ENCODE assay signal across 8 mouse cellular contexts in genomic region chr14:98167186-98168038, GRCm38 (mm10). TPM values are rescaled to one million over a fixed set of nuclear protein-coding genes. Genes with fewer than 3 reads are reported as not detected.
DNase-seq lines count a peak whose midpoint lies in the region; ATAC-seq and TF ChIP-seq lines count a peak whose summit lies in the region.

No protein-coding gene starts in this region.

- no peak overlapping the region for H3K27ac ChIP-seq in testis, adult 2 months (ENCODE audit: control insufficient read depth, insufficient read depth, low read depth, low read length)
- H3K27ac ChIP-seq in embryonic facial prominence, embryonic 11.5 days (replicated peaks; ENCODE audit: low read depth, low read length), result peak overlapping the region; percentile 84
- peak overlapping the region; percentile 74 for H3K27ac ChIP-seq in heart, embryonic 15.5 days
- H3K27ac ChIP-seq in small intestine, adult 2 months (ENCODE audit: insufficient read depth, low read depth, low read length), result peak overlapping the region; percentile 86

- TF ChIP-seq POLR2A in testis, adult 2 months (IDR thresholded peaks at IDR 0.05; ENCODE audit: control insufficient read depth, low read depth, low read length), result no peak
- TF ChIP-seq POLR2A in small intestine, adult 2 months (IDR thresholded peaks at IDR 0.05; ENCODE audit: low read depth, low read length), result no peak; the same call in 1 of the 2 replicates

- H3K4me2 ChIP-seq in embryonic facial prominence, embryonic 11.5 days (ENCODE audit: low read depth, low read length), result peak overlapping the region; percentile 79
- peak overlapping the region; percentile 90 for H3K4me2 ChIP-seq in heart, embryonic 15.5 days

- TF ChIP-seq CTCF in testis, adult 2 months (IDR thresholded peaks at IDR 0.05; ENCODE audit: control insufficient read depth, insufficient read depth, insufficient replicate concordance, low read depth, low read length), result no peak
- TF ChIP-seq CTCF in small intestine, adult 2 months (IDR thresholded peaks at IDR 0.05; ENCODE audit: extremely low read depth, insufficient read length, insufficient replicate concordance, low read depth, low read length), result no peak

- H3K4me1 ChIP-seq in testis, adult 2 months (ENCODE audit: control insufficient read depth, insufficient read depth, low read length), result peaks cover 3% of the 10 kb centered on the region
- no peaks in the 10 kb centered on the region for H3K4me1 ChIP-seq in embryonic facial prominence, embryonic 11.5 days (ENCODE audit: control insufficient read depth, insufficient read depth, low read length)
- peaks cover 5% of the 10 kb centered on the region; the same call in 1 of the 2 replicates for H3K4me1 ChIP-seq in heart, embryonic 15.5 days (replicated peaks)
- no peaks in the 10 kb centered on the region; the same call in 1 of the 2 replicates for H3K4me1 ChIP-seq in small intestine, adult 2 months (ENCODE audit: control insufficient read depth, insufficient read depth, insufficient read length, low read length)

- peak overlapping the region; percentile 75 for H3K4me3 ChIP-seq in testis, adult 2 months (ENCODE audit: control insufficient read depth, low read depth, low read length)
- peak overlapping the region; percentile 56 for H3K4me3 ChIP-seq in embryonic facial prominence, embryonic 11.5 days (ENCODE audit: low read depth, low read length)
- H3K4me3 ChIP-seq in heart, embryonic 15.5 days, result peak overlapping the region; percentile 88
- H3K4me3 ChIP-seq in small intestine, adult 2 months (ENCODE audit: low read depth, low read length), result peak overlapping the region; percentile 94

- H3K9me3 ChIP-seq in embryonic facial prominence, embryonic 11.5 days (replicated peaks; ENCODE audit: control insufficient read depth, low read length), result no peaks in the 10 kb centered on the region
- H3K9me3 ChIP-seq in heart, embryonic 15.5 days (replicated peaks), result no peaks in the 10 kb centered on the region

- no peaks in the 10 kb centered on the region for H3K27me3 ChIP-seq in testis, adult 2 months (ENCODE audit: control insufficient read depth, insufficient read depth, low read length)
- no peaks in the 10 kb centered on the region for H3K27me3 ChIP-seq in embryonic facial prominence, embryonic 11.5 days (ENCODE audit: control insufficient read depth, insufficient read depth, low read length)
- no peaks in the 10 kb centered on the region; the same call in 1 of the 2 replicates for H3K27me3 ChIP-seq in heart, embryonic 15.5 days
- H3K27me3 ChIP-seq in small intestine, adult 2 months (ENCODE audit: control insufficient read depth, insufficient read depth, low read length), result no peaks in the 10 kb centered on the region

- ATAC-seq in embryonic facial prominence, embryonic 11.5 days (replicated peaks; ENCODE audit: insufficient number of reproducible peaks, low FRiP score, low TSS enrichment, low read depth), result peak; percentile 72
- peak; percentile 68 for ATAC-seq in heart, embryonic 15.5 days (replicated peaks; ENCODE audit: insufficient number of reproducible peaks, insufficient read depth, low FRiP score, low read depth)

- under 1% methylated on average over 33 of the region's 33 CpGs for WGBS in embryonic facial prominence, embryonic 11.5 days
- WGBS in heart, embryonic 15.5 days, result 2% methylated on average over 33 of the region's 33 CpGs
- WGBS in small intestine, adult 2 months, result under 1% methylated on average over 33 of the region's 33 CpGs

- H3K9ac ChIP-seq in embryonic facial prominence, embryonic 11.5 days (replicated peaks; ENCODE audit: low read length), result peak overlapping the region; percentile 86
- peak overlapping the region; percentile 75 for H3K9ac ChIP-seq in heart, embryonic 15.5 days

- DNase-seq in testis, postnatal 14 days (ENCODE audit: low spot score), result no peak
- DNase-seq in embryonic facial prominence, embryonic 11.5 days (ENCODE audit: low spot score), result peak; percentile 69
- peak; percentile 85 for DNase-seq in kidney, postnatal 10 days
- DNase-seq in lung, postnatal 4 days, result peak; percentile 71 to 77
- DNase-seq in T-cell, adult 2 months (ENCODE audit: low spot score), result no peak

- H3K36me3 ChIP-seq in testis, adult 2 months (ENCODE audit: control insufficient read depth, insufficient read depth, low read length), result no peaks in the 10 kb centered on the region
- H3K36me3 ChIP-seq in embryonic facial prominence, embryonic 11.5 days (replicated peaks; ENCODE audit: control insufficient read depth, insufficient read depth, low read depth, low read length), result no peaks in the 10 kb centered on the region
- H3K36me3 ChIP-seq in heart, embryonic 15.5 days, result no peaks in the 10 kb centered on the region
- no peaks in the 10 kb centered on the region for H3K36me3 ChIP-seq in small intestine, adult 2 months (ENCODE audit: control insufficient read depth, insufficient read depth, low read length)

RNA-seq across cellular contexts. Expression of gene Dach1, which starts 2.2 kb away (rescaled TPM):
- polyA plus RNA-seq in testis, adult 2 months (2012; rRNA removed), result 0.31 and 0.48 TPM in 2 replicates
- 11.5 TPM in 2 replicates for polyA plus RNA-seq in embryonic facial prominence, embryonic 11.5 days (2014; fragmentation: Nextera tagmentation; extraction: Ambion mirVana)
- polyA plus RNA-seq in heart, embryonic 15.5 days (2015; fragmentation: Nextera tagmentation; extraction: Ambion mirVana), result 1.9 and 2.1 TPM in 2 replicates
- 1.3 and 3.9 TPM in 2 replicates for polyA plus RNA-seq in small intestine, adult 2 months (2012; rRNA removed)

Comparison
In these comparisons a context has a peak if more than half of its experiments do, and no peak if none do; other contexts are left out.
1. DNase-seq: peak in embryonic facial prominence, embryonic 11.5 days (single experiment), kidney, postnatal 10 days (single experiment) and lung, postnatal 4 days (2 of 2); none in testis, postnatal 14 days (single experiment) and T-cell, adult 2 months (single experiment).
2. Peak in every context shown above with its lines, with median percentiles within 50 percentile points of each other: H3K4me3 ChIP-seq.